22 mouse cellular contexts compared by ENCODE assay signal in genomic region chr13:34629741-34630140, GRCm38 (mm10). TPM values are rescaled to one million over a fixed set of nuclear protein-coding genes. Genes with fewer than 3 reads are reported as not detected.
DNase-seq lines count a peak whose midpoint lies in the region; ATAC-seq and TF ChIP-seq lines count a peak whose summit lies in the region.
"Had no signal": no experiment of that assay in that cellular context is flagged by ENCODE, and none has a peak within 500 bp of the region (broad histone marks: within the 10 kb centered on the region; RNA-seq: fewer than 3 reads in every experiment).

No protein-coding gene starts in this region.

- peaks cover 15% of the 10 kb centered on the region for H3K36me3 ChIP-seq in liver, adult 2 months (ENCODE audit: control insufficient read depth, insufficient read depth, low read length)
- H3K36me3 ChIP-seq in liver, postnatal 0 days (replicated peaks; ENCODE audit: insufficient read depth, low read length), result peaks cover 24% of the 10 kb centered on the region
- peaks cover 8% of the 10 kb centered on the region; the same call in 1 of the 2 replicates for H3K36me3 ChIP-seq in liver, embryonic 12.5 days
- H3K36me3 ChIP-seq: G1E had no signal

- H3K79me2 ChIP-seq in liver, adult 2 months (ENCODE audit: control insufficient read depth, insufficient read depth, low read length), result no peaks in the 10 kb centered on the region

- no peak for TF ChIP-seq CTCF in liver, adult 2 months (IDR thresholded peaks at IDR 0.05; ENCODE audit: low read depth, low read length)
- no peak for TF ChIP-seq CTCF in liver, postnatal 0 days (IDR thresholded peaks at IDR 0.05; ENCODE audit: low read depth)

- H3K27me3 ChIP-seq in liver, adult 2 months (ENCODE audit: control insufficient read depth, insufficient read depth, low read length), result no peaks in the 10 kb centered on the region
- no peaks in the 10 kb centered on the region for H3K27me3 ChIP-seq in liver, postnatal 0 days (ENCODE audit: insufficient read depth, low read length)
- H3K27me3 ChIP-seq in liver, embryonic 12.5 days (replicated peaks), result no peaks in the 10 kb centered on the region
- H3K27me3 ChIP-seq: CH12.LX, Patski had no signal

- no peak overlapping the region for H3K4me2 ChIP-seq in liver, postnatal 0 days (ENCODE audit: low read depth, low read length)
- no peak overlapping the region for H3K4me2 ChIP-seq in liver, embryonic 12.5 days

- ATAC-seq in liver, postnatal 0 days, result peak; percentile 30; the same call in 1 of the 2 replicates
- no peak for ATAC-seq in liver, embryonic 12.5 days
- ATAC-seq: activated CD4-positive, CD25-positive, alpha-beta regulatory T cell, adult 4 months; CD4-positive, CD25-positive, alpha-beta regulatory T cell, adult 4 months; Patski had no signal

- no peak for TF ChIP-seq EP300 in liver, postnatal 0 days (IDR thresholded peaks at IDR 0.05; ENCODE audit: low read depth)

- no peak for TF ChIP-seq POLR2A in liver, adult 2 months (IDR thresholded peaks at IDR 0.05; ENCODE audit: extremely low read depth, insufficient read depth, low read length)

- H3K4me3 ChIP-seq in liver, adult 2 months (ENCODE audit: insufficient read depth, low read depth, low read length), result no peak overlapping the region
- no peak overlapping the region for H3K4me3 ChIP-seq in liver, postnatal 0 days (ENCODE audit: low read depth, low read length)
- H3K4me3 ChIP-seq in liver, embryonic 12.5 days, result no peak overlapping the region

- WGBS in liver, adult 2 months, result 32% methylated on average over 5 of the region's 5 CpGs
- WGBS in liver, postnatal 0 days (ENCODE audit: insufficient replicate concordance), result 67% methylated on average over 5 of the region's 5 CpGs
- WGBS in liver, embryonic 12.5 days (ENCODE audit: insufficient replicate concordance), result 74% methylated on average over 5 of the region's 5 CpGs

- no peak overlapping the region for H3K9ac ChIP-seq in liver, adult 2 months (ENCODE audit: low read depth, low read length)
- no peak overlapping the region for H3K9ac ChIP-seq in liver, postnatal 0 days (replicated peaks)
- no peak overlapping the region for H3K9ac ChIP-seq in liver, embryonic 12.5 days

- no peaks in the 10 kb centered on the region for H3K9me3 ChIP-seq in liver, postnatal 0 days (ENCODE audit: low read length)
- no peaks in the 10 kb centered on the region for H3K9me3 ChIP-seq in liver, embryonic 12.5 days (replicated peaks)
- H3K9me3 ChIP-seq: G1E had no signal

- peaks cover 34% of the 10 kb centered on the region for H3K4me1 ChIP-seq in liver, adult 2 months (ENCODE audit: control insufficient read depth, insufficient read depth, low read length)
- peaks cover 11% of the 10 kb centered on the region for H3K4me1 ChIP-seq in liver, postnatal 0 days (ENCODE audit: insufficient read depth)
- 0 out of 2 replicates have a peak, but pooled peaks cover 3% of the 10 kb centered on the region for H3K4me1 ChIP-seq in liver, embryonic 12.5 days

- peak overlapping the region; percentile 92 for H3K27ac ChIP-seq in liver, adult 2 months (replicated peaks; ENCODE audit: insufficient read depth, low read depth, low read length)
- H3K27ac ChIP-seq in liver, postnatal 0 days (ENCODE audit: low read depth), result peak overlapping the region; percentile 35; the same call in 1 of the 2 replicates
- no peak overlapping the region for H3K27ac ChIP-seq in liver, embryonic 12.5 days

- DNase-seq in liver, adult 2 months (ENCODE audit: extremely low read depth, low read depth, low spot score), result peak; percentile 95
- DNase-seq in liver, result no peak
- DNase-seq in liver, postnatal 0 days, result no peak
- peak; percentile 3 for DNase-seq in testis, postnatal 10 days (ENCODE audit: low spot score)
- DNase-seq in testis, postnatal 14 days (ENCODE audit: low spot score), result no peak
- DNase-seq: adrenal gland, adult 2 months; adrenal gland, adult 8-10 months; adrenal gland, postnatal 10 days; adrenal gland, postnatal 14 days; adrenal gland, postnatal 25 days; adrenal gland, postnatal 36 days; B cell, adult 2 months; cerebellum, adult 11 months; cerebellum, adult 11-12 months; cerebellum, adult 18-20 months had no signal

RNA-seq across cellular contexts. Expression of gene Pxdc1, which starts 23.5 kb away (rescaled TPM):
- 107 and 108 TPM in 2 replicates for total RNA-seq in liver, adult 2 months (2014; rRNA removed)
- polyA plus RNA-seq in liver, adult 2 months (2012; rRNA removed), result 93.8 and 94.1 TPM in 2 replicates
- 24.8 and 27.7 TPM in 2 replicates for polyA plus RNA-seq in liver, postnatal 0 days (2015; fragmentation: Nextera tagmentation; extraction: Ambion mirVana)
- polyA plus RNA-seq in liver, embryonic 12.5 days (2016; fragmentation: Nextera tagmentation; extraction: Ambion mirVana), result 10.6 and 12.8 TPM in 2 replicates
- total RNA-seq: CH12.LX, MEL had no signal
- polyA plus RNA-seq: G1E had no signal

Comparison
In these comparisons a context has a peak if more than half of its experiments do, and no peak if none do; other contexts are left out.
1. DNase-seq: peak in liver, adult 2 months (single experiment) and testis, postnatal 10 days (single experiment); none in liver (single experiment), liver, postnatal 0 days (single experiment) and testis, postnatal 14 days (single experiment).